In genomic region chr10:86824871-86825270, GRCm38 (mm10) we compare ENCODE assay signal across 17 mouse cellular contexts. TPM values are rescaled to one million over a fixed set of nuclear protein-coding genes. Genes with fewer than 3 reads are reported as not detected.
DNase-seq lines count a peak whose midpoint lies in the region; ATAC-seq and TF ChIP-seq lines count a peak whose summit lies in the region.
"Had no signal": no experiment of that assay in that cellular context is flagged by ENCODE, and none has a peak within 500 bp of the region (broad histone marks: within the 10 kb centered on the region; RNA-seq: fewer than 3 reads in every experiment).

No protein-coding gene starts in this region.

- intact Hi-C loops in gastrocnemius, adult 2 months (cut with DNase I): no loop called here
- intact Hi-C loops in left cerebral cortex, postnatal 14 days (cut with DNase I): no loop called here

- peak overlapping the region; percentile 87 for H3K27ac ChIP-seq in gastrocnemius, adult 2 months
- H3K27ac ChIP-seq in embryonic facial prominence, embryonic 10.5 days (replicated peaks): peak overlapping the region; percentile 11; the same call in 1 of the 2 replicates
- H3K27ac ChIP-seq in kidney, postnatal 0 days: no peak overlapping the region; the same call in 1 of the 2 replicates
- H3K27ac ChIP-seq: midbrain, embryonic 15.5 days; neural tube, embryonic 13.5 days had no signal

- ATAC-seq in kidney, postnatal 0 days (replicated peaks; ENCODE audit: low FRiP score, low read depth): peak; percentile 75
- ATAC-seq: midbrain, embryonic 15.5 days had no signal

- H3K4me3 ChIP-seq in gastrocnemius, adult 2 months: no peak overlapping the region
- H3K4me3 ChIP-seq in embryonic facial prominence, embryonic 10.5 days: 0 out of 2 replicates have a peak overlapping the region, but pooled peaks have one; percentile 21
- H3K4me3 ChIP-seq in kidney, postnatal 0 days (replicated peaks; ENCODE audit: low read depth, low read length): no peak overlapping the region
- H3K4me3 ChIP-seq: midbrain, embryonic 15.5 days; neural tube, embryonic 13.5 days had no signal

- H3K36me3 ChIP-seq in embryonic facial prominence, embryonic 10.5 days (replicated peaks): peaks cover 10% of the 10 kb centered on the region
- 0 out of 2 replicates have a peak, but pooled peaks cover 6% of the 10 kb centered on the region for H3K36me3 ChIP-seq in kidney, postnatal 0 days (ENCODE audit: insufficient read depth, low read length)

- H3K4me2 ChIP-seq in kidney, postnatal 0 days (ENCODE audit: low read length): 0 out of 2 replicates have a peak overlapping the region, but pooled peaks have one; percentile 13
- H3K4me2 ChIP-seq: midbrain, embryonic 15.5 days; neural tube, embryonic 13.5 days had no signal

- H3K9ac ChIP-seq in kidney, postnatal 0 days (ENCODE audit: low read depth, low read length): no peak overlapping the region
- H3K9ac ChIP-seq: midbrain, embryonic 15.5 days; neural tube, embryonic 13.5 days had no signal

- H3K27me3 ChIP-seq in embryonic facial prominence, embryonic 10.5 days (replicated peaks; ENCODE audit: low read depth, poor library complexity, severe bottlenecking): no peaks in the 10 kb centered on the region
- H3K27me3 ChIP-seq in kidney, postnatal 0 days (ENCODE audit: insufficient read depth, low read length): no peaks in the 10 kb centered on the region
- H3K27me3 ChIP-seq: midbrain, embryonic 15.5 days; neural tube, embryonic 13.5 days had no signal

- 41% methylated on average over 14 of the region's 14 CpGs for WGBS in embryonic facial prominence, embryonic 10.5 days
- WGBS in kidney, postnatal 0 days: 44% methylated on average over 14 of the region's 14 CpGs

- TF ChIP-seq CTCF in gastrocnemius, adult 2 months (IDR thresholded peaks at IDR 0.05): no peak
- TF ChIP-seq CTCF in kidney, postnatal 0 days (IDR thresholded peaks at IDR 0.05; ENCODE audit: low read depth): no peak

- peaks cover 66% of the 10 kb centered on the region for H3K4me1 ChIP-seq in embryonic facial prominence, embryonic 10.5 days
- 0 out of 2 replicates have a peak, but pooled peaks cover under 1% of the 10 kb centered on the region for H3K4me1 ChIP-seq in kidney, postnatal 0 days (replicated peaks; ENCODE audit: insufficient read depth, low read length)

- H3K9me3 ChIP-seq in embryonic facial prominence, embryonic 10.5 days: peaks cover 3% of the 10 kb centered on the region; the same call in 1 of the 2 replicates
- H3K9me3 ChIP-seq in kidney, postnatal 0 days (replicated peaks; ENCODE audit: low read length): no peaks in the 10 kb centered on the region
- H3K9me3 ChIP-seq: midbrain, embryonic 15.5 days; neural tube, embryonic 13.5 days had no signal

- no peak for DNase-seq in gastrocnemius, adult 2 months
- no peak for DNase-seq in gastrocnemius, adult 8-10 months (ENCODE audit: low spot score in 2 of 2)
- DNase-seq in Muller cell, postnatal 12 days (ENCODE audit: inconsistent ontology term): peak; percentile 32
- DNase-seq in embryonic facial prominence, embryonic 10.5 days (ENCODE audit: low spot score): peak; percentile 55
- peak; percentile 55 for DNase-seq in kidney, postnatal 0 days (ENCODE audit: low spot score)
- DNase-seq in left cerebral cortex, postnatal 14 days (ENCODE audit: low spot score in 2 of 2): no peak
- no peak for DNase-seq in cerebellum, postnatal 4 days (ENCODE audit: low spot score in 2 of 2)
- no peak for DNase-seq in cerebellum, postnatal 25 days
- DNase-seq: adrenal gland, postnatal 10 days; cerebellum, adult 9-11 months; heart, adult 18-20 months; heart, postnatal 4 days; layer of hippocampus, adult 9-11 months; left cerebral cortex, postnatal 4 days; right cerebral cortex, adult 18-20 months had no signal

RNA-seq across cellular contexts. Expression of gene Nt5dc3, which starts 46.1 kb away (rescaled TPM):
- total RNA-seq in gastrocnemius, adult 2 months (2021): 10 to 100 TPM; 36.1 to 77.7 TPM
- 10 to 100 TPM; 57.7 to 72.7 (median 64.9) TPM for total RNA-seq in gastrocnemius, adult 8-10 months (2022)
- polyA plus RNA-seq in embryonic facial prominence, embryonic 10.5 days (2016; fragmentation: Nextera tagmentation; extraction: Ambion mirVana): 0.75 and 0.85 TPM in 2 replicates
- polyA plus RNA-seq in kidney, postnatal 0 days (2015; fragmentation: Nextera tagmentation; extraction: Ambion mirVana): 0.99 and 1.2 TPM in 2 replicates
- 10 to 100 TPM; 71.2 to 71.8 TPM for total RNA-seq in left cerebral cortex, postnatal 14 days (2021)

Comparison
In these comparisons a context has a peak if more than half of its experiments do, and no peak if none do; other contexts are left out.
1. DNase-seq: peak in Muller cell, postnatal 12 days (single experiment), embryonic facial prominence, embryonic 10.5 days (single experiment) and kidney, postnatal 0 days (single experiment); none in gastrocnemius, adult 2 months (single experiment), gastrocnemius, adult 8-10 months (0 of 2), left cerebral cortex, postnatal 14 days (0 of 2), cerebellum, postnatal 4 days (0 of 2) and cerebellum, postnatal 25 days (0 of 2).